Mouse (Mus musculus) megakaryocyte, adult 5-6 weeks (primary cell): ENCODE data around the gene Zfp526. TPM values are rescaled to one million over a fixed set of nuclear protein-coding genes. Genes with fewer than 3 reads are reported as not detected.

ENCODE experiments used
- total RNA-seq, 2 experiments: library from RNA; stranded (forward) in 1 of 2; stranded (reverse) in 1 of 2; fragments of 153-499, 151-499 nt in 1 of 2; fragments of 221-1000, 200-1000 nt in 1 of 2; gene quantifications; 2 replicates each; pipeline versions ENCODE4 v1.2.3 to v1.2.4; 2015 to 2017

The Zfp526 gene
- total RNA-seq, 2 experiments from 2014 or later: 5.2 to 7.2 TPM

Other genes starting within 250 kb of the Zfp526 start
- gene Rabac1, start 248.7 kb upstream of the Zfp526 start, total RNA-seq (2015): 85.5 and 102 TPM in 2 replicates
- 73.1 and 79.3 TPM in 2 replicates for gene Rabac1, start 248.7 kb upstream of the Zfp526 start, total RNA-seq (2017)
- gene Atp1a3, start 215.5 kb upstream of the Zfp526 start, total RNA-seq (2015): 126 and 128 TPM in 2 replicates
- gene Atp1a3, start 215.5 kb upstream of the Zfp526 start, total RNA-seq (2017): 61.6 and 106 TPM in 2 replicates
- gene Grik5, start 149.1 kb upstream of the Zfp526 start, total RNA-seq (2015): 1.1 and 1.6 TPM in 2 replicates
- gene Grik5, start 149.1 kb upstream of the Zfp526 start, total RNA-seq (2017): 2.0 and 2.6 TPM in 2 replicates
- 6.7 and 6.8 TPM in 2 replicates for gene Zfp574, start 148.9 kb upstream of the Zfp526 start, total RNA-seq (2015)
- 6.8 and 7.2 TPM in 2 replicates for gene Zfp574, start 148.9 kb upstream of the Zfp526 start, total RNA-seq (2017)
- 30.1 and 31.6 TPM in 2 replicates for gene Pou2f2, start 41.7 kb upstream of the Zfp526 start, total RNA-seq (2015)
- gene Pou2f2, start 41.7 kb upstream of the Zfp526 start, total RNA-seq (2017): 5.2 and 6.1 TPM in 2 replicates
- gene Dedd2, start 810 bp upstream of the Zfp526 start, total RNA-seq (2015): 14.5 and 19.7 TPM in 2 replicates
- gene Dedd2, start 810 bp upstream of the Zfp526 start, total RNA-seq (2017): 17.8 and 18.8 TPM in 2 replicates
- gene Gsk3a, start 16.4 kb downstream of the Zfp526 start, total RNA-seq (2015): 90.1 and 90.2 TPM in 2 replicates
- 58.7 and 60.8 TPM in 2 replicates for gene Gsk3a, start 16.4 kb downstream of the Zfp526 start, total RNA-seq (2017)
- 4.9 and 6.5 TPM in 2 replicates for gene Erf, start 29.3 kb downstream of the Zfp526 start, total RNA-seq (2015)
- 2.6 and 5.3 TPM in 2 replicates for gene Erf, start 29.3 kb downstream of the Zfp526 start, total RNA-seq (2017)
- 166 and 174 TPM in 2 replicates for gene Cic, start 46.3 kb downstream of the Zfp526 start, total RNA-seq (2015)
- gene Cic, start 46.3 kb downstream of the Zfp526 start, total RNA-seq (2017): 55.5 and 84.2 TPM in 2 replicates
- 7.7 and 15.9 TPM in 2 replicates for gene Pafah1b3, start 76.6 kb downstream of the Zfp526 start, total RNA-seq (2015)
- 7.7 and 14.6 TPM in 2 replicates for gene Pafah1b3, start 76.6 kb downstream of the Zfp526 start, total RNA-seq (2017)
- not detected in 2 replicates for gene Prr19, start 80.0 kb downstream of the Zfp526 start, total RNA-seq (2015)
- not detected in 2 replicates for gene Prr19, start 80.0 kb downstream of the Zfp526 start, total RNA-seq (2017)
- not detected in 2 replicates for gene Tmem145, start 84.7 kb downstream of the Zfp526 start, total RNA-seq (2015)
- not detected in 2 replicates for gene Tmem145, start 84.7 kb downstream of the Zfp526 start, total RNA-seq (2017)
- gene Megf8, start 95.7 kb downstream of the Zfp526 start, total RNA-seq (2015): 1.0 and 1.1 TPM in 2 replicates
- 1.3 and 2.1 TPM in 2 replicates for gene Megf8, start 95.7 kb downstream of the Zfp526 start, total RNA-seq (2017)
- gene Cnfn, start 148.3 kb downstream of the Zfp526 start, total RNA-seq (2015): not detected in 2 replicates
- not detected in 2 replicates for gene Cnfn, start 148.3 kb downstream of the Zfp526 start, total RNA-seq (2017)
- 17.4 and 20.6 TPM in 2 replicates for gene Lipe, start 177.3 kb downstream of the Zfp526 start, total RNA-seq (2015)
- 17.3 and 23.6 TPM in 2 replicates for gene Lipe, start 177.3 kb downstream of the Zfp526 start, total RNA-seq (2017)
- gene Cxcl17, start 191.5 kb downstream of the Zfp526 start, total RNA-seq (2015): not detected in 2 replicates
- not detected in 2 replicates for gene Cxcl17, start 191.5 kb downstream of the Zfp526 start, total RNA-seq (2017)